Mouse (Mus musculus) frontal cortex, postnatal 36 days (tissue): ENCODE results near the gene Tcirg1.
A peak's percentile ranks its signal among the peaks of the same experiment; 100 is the strongest.

Source experiments
- DNase-seq, 2 experiments: peaks; one replicate each; pipeline ENCODE4 v3.0.0; 2022; ENCODE audit warnings: low spot score in 2 of 2

The Tcirg1 gene

GRCm38 (mm10) chr19:3898952-3899351 lies 8.0 kb downstream of the Tcirg1 start:
- no peak for DNase-seq

DNA sequence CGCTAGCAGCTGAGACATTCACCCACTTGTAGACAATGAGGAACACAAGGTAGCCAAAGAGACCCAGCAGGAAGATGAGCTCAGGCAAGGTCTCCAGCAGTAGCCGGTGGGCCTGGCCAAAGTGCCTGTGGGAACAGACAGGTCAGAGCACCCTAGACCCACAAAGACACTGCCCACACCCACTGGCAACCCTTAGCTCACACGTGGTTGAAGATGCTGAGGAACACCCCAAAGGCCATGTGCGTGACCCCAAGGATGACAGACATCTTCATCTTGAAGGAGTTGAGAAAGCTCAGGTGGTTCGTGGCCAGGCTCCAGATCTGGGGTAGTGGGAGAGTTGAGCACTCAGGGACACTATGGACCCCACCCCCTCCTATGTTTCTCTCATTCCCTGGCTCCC lies 9.4 kb downstream of the Tcirg1 start:
- no peak for DNase-seq

DNA sequence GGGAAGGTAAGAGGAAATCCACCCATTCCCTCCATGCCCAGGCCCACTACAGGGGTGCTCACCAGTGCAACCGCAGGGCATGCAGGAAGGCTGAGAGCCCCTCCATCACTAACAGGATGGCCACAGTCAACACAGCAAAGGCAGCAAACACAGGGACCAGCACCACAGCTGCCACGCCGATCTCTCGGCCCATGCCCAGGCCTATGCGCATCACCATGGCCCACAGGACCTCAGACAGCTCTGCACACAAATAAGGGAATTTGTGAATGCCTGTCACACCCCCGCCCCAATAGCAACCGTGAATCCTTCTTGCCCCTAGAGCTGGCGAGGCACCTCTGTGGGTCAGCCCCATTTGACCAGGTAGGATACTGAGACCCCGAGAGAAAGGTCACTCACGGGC lies 10.7 kb downstream of the Tcirg1 start:
- DNase-seq, result no peak

- no peak for DNase-seq
Observed at GRCm38 (mm10) chr19:3895171-3895631, 11.7 kb downstream of the Tcirg1 start.

- DNase-seq, result no peak
Observed at GRCm38 (mm10) chr19:3894294-3894693, 12.6 kb downstream of the Tcirg1 start.

DNA sequence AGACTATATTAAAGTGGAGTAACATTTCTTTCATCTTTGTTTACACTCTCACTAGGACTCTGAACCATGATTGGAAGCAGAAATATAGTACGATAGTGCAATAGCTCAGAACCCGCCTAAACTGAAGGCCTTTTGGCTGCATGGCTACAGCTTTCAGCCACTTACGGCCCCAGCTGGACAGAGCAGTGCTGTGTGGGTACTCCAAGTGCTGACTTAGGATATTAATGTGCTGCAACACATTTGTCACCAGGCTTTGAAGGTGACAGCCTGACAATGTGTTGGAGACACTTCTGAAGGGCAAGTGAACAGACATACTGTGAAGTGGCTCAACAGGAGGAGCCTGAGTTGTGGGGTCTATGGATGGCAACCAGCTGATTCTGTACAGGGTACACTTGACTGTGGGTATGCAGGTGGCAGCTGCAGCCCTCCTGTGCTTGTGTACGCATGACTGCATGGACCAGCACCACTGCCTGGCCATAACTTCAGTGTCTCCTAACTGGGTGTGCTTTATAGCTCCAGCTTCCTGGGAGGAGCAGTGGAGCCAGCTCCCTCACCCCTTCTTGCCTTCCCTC lies 13.3 kb downstream of the Tcirg1 start:
- DNase-seq, result no peak

GRCm38 (mm10) chr19:3890181-3890580 lies 16.8 kb downstream of the Tcirg1 start:
- DNase-seq, result no peak

DNA sequence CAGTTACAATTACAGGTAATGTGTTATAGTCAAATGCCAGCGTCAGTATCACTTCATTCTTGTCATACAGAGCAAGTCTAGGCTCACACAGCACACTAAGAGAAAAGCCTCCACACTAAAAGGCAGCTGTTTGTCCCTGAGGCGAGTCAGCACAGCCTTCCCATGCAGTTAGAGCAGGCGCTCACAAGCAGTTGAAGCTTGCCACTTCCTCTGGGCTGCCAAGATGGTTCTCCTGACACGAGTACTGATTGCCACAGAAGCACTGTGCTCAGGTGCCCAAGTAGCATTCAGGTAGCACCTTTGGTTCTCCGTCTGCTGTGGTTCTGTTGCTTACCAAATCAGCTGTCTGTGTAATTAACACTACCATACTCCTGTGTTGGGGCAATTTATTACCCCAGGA lies 17.8 kb downstream of the Tcirg1 start:
- DNase-seq, result no peak

DNA sequence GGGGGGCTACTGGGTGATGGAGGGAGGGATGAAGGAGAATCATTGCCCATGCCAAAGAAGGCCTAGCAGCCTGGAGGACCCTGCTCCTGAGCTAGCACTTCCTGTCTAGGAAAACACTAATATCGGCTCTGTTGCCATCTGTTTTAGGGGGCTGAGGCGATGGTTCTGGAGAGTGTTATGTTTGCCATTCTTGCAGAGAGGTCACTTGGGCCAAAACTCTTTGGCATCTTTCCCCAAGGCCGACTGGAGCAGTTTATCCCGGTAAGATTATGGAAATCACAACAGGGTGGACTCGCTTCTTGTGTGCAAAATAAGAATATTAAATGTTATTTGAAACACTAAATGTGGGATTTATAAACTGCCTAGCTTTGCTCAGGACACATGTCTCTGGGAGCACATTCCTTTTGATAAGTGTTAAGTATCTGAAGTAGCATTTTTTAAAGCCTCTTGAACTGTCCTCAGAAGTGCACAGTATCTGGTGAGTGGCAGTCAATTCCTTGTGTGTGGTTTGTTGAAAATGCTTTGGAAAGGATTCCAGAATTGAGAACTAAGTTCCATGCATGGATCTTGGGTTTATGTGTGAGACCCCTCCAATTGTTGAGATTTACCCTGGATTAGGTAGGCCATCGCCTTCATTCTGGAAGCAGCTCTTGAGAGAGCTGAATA lies 22.5 kb downstream of the Tcirg1 start:
- no peak for DNase-seq

- DNase-seq, result no peak
Observed at GRCm38 (mm10) chr19:3882214-3882613, 24.7 kb downstream of the Tcirg1 start.

DNA sequence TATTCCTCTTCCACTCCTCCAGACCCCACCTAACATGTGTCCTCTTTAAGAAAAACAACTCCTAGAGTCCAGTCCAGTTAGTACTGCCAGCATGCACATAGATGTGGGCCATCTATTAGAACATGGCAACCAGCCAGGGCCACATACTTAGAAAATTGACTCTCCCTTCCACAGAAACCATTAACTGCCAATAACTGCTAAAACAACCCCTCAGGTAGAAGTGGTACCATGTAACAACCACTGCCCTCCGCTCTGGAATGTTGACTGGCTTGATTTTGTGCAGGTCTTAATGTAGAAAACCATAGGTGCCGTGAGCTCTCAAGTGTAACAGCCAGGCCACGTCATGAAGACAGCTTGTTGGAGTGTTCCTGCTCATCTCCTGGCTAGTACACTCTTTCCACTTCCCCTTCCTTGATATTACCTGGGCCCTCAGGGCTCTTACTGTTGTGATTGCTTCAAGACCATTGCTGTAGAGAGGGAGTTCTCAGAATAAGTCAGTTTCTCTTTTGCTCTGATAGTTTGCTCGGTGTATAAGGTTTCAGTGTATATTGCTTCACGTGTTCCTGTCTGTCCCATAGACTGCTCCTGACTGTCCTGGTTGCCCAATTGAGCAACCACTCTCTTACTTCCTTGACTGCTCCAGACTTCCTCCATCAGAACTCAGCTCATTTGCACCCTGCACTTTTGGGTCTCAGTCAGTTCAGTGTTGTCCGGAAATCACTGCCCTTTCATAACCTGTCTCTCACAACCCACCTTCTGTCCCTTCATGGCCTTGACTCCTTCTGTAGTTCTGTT lies 26.7 kb downstream of the Tcirg1 start:
- DNase-seq, result no peak

GRCm38 (mm10) chr19:3875045-3875444 lies 31.9 kb downstream of the Tcirg1 start:
- DNase-seq, result no peak

DNA sequence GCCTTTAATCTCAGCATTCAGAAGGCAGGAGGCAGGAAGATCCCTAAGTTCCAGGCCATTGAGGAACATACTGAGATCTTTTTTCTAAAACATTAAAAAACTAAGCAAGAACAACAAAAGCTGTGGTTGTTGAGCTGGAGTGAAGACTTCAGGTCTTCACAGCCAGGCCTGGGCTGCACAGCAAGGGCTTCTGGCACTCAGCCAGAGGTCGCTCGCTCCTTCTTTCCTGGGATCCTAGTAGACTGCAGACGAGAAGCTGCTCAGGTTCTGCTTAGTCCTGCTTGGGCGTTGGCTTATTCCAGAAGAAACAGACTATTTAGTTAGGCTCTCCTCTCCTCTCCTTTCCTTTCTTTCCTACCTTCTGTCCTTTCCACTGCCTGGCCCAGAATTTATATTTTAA lies 34.6 kb downstream of the Tcirg1 start:
- DNase-seq, result no peak

DNA sequence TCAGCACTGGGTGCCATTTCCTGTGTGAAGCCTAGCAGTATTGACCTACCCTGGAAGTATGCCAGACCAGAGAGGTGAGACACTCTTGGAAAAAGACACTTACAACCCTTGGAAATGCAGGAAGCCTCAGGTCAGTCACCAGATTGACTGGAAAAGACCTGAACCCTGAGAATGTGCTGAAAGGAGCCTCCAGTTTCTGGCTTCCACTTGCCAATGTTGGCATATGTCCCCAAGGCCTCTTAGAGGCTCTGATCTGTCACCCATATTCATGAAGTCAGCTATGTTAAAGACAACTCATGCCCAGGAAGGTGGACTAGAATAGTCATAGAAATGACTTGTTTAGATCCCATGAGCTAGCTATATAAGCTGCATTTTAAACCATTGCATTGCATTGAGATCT lies 35.5 kb downstream of the Tcirg1 start:
- no peak for DNase-seq

DNA sequence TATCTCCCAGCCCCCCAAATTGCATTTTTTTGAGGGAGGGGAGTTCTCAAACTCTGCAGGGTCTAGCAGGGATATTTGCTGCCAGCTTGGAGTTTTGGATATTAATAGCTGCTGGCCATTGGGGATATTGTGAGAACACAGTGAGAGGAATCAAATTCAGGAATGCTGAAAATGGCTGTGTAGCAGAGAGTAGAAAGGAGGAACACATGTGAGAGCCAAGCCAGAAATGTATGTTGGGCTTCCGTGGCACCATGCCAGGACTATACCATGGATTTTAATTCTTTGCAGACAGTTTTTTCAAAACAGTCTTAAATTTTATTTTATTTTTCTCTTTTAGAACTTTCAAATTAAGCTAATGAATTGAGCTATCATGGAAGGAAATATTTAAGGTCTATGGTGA lies 38.6 kb downstream of the Tcirg1 start:
- DNase-seq, result no peak

- DNase-seq, result no peak
Observed at GRCm38 (mm10) chr19:3864960-3865359, 42.0 kb downstream of the Tcirg1 start.

DNA sequence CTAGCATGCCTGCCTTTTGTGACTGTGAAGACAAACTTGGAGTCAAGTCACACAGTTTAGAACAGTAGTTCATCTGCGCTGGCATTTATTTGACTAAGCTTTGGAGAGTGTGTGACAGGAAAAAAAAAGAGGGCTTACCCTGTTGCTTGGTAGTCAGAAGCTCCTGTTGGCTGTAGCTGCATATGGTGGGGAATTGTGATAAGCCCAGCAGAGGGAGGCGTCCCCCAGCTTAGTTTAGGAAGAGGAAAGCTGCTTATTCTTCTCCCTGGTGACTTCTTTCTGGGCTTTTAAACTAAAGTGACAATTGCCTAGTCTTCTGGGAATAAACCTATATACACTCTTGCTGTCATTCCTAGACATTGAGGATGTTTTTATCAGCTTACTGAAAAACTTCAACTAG lies 44.2 kb downstream of the Tcirg1 start:
- no peak for DNase-seq

GRCm38 (mm10) chr19:3857220-3857619 lies 49.7 kb downstream of the Tcirg1 start:
- DNase-seq, result no peak

- DNase-seq, result peak in 1 of 2 experiments; percentile 44
Observed at GRCm38 (mm10) chr19:3855601-3856000, 51.3 kb downstream of the Tcirg1 start.

DNA sequence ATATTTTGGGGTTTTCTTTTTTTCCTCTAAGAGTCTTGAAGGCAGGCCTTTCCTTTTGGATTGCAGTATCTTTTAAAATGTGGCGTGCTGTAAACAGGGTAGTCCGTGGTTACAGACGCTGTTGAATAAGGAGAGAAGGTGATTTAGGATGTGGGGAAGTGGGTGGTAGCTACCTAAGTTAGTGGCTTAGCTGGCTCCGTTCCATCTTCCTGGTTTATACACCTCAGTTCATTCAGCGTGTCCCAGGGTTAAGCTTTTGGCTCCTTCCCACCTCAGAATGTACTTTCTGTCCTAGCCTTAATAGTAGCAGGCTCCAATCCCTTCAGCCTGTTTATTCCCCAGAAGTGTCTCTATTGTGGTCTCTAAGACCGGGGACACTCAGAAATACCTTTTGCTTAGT lies 51.8 kb downstream of the Tcirg1 start:
- no peak for DNase-seq

DNA sequence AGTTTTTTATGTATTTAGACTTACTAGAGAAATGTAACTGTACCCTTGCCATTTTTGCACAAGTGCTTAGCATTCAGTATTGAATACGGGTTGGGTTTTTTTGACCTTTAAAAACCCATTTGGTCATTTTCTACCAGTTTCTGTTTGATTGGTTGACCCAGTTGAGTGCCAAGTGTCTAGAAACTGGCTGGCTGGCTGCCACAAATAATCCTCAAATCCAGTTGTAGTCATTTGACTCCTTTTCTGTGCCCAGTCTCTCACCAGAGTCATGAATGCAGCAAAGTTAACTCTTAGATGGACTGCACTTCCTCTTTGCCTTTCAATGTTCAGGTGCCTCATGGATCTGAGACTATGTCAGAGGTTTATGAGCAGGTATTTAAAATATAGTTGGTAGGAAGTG lies 53.0 kb downstream of the Tcirg1 start:
- DNase-seq, result no peak

GRCm38 (mm10) chr19:3853121-3853520 lies 53.8 kb downstream of the Tcirg1 start:
- no peak for DNase-seq
